Mouse (Mus musculus) cerebellum, postnatal 25 days (tissue): ENCODE results near the gene Nhp2.
A peak's percentile ranks its signal among the peaks of the same experiment; 100 is the strongest.

ENCODE experiments used
- DNase-seq, 2 experiments: peaks; one replicate each; pipeline ENCODE4 v3.0.0; 2021; ENCODE audit warnings: mixed read lengths in 2 of 2

The Nhp2 gene

GRCm38 (mm10) chr11:51619409-51620060 lies at the start of gene Nhp2:
Nhp2 (plus strand) TSS chr11:51619735.
- DNase-seq = peak; percentile 88 to 95

GRCm38 (mm10) chr11:51576454-51576853 lies 43.1 kb upstream of the Nhp2 start:
- DNase-seq = peak in 1 of 2 experiments; percentile 22

DNA sequence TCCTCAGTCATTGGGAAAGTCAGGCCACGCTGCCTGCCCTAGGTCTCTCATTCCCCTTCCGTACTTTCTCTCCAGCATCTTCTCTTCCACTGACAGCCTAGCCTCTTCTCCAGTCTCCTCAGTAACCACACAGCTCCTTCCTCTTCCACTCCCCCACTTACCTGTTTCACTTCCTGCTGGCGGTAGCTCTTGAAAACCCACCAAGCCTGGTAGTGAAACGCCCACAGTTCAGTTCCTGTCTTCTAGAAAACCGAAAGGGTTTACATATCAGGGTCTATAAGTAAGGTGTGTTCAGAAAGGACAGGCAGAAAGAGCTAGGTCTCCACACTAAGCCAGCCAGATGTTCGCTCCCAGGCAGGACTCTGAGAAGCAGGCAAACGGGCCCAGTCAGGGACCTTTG lies 41.9 kb upstream of the Nhp2 start:
- DNase-seq = no peak

- DNase-seq = no peak
Observed at GRCm38 (mm10) chr11:51579024-51579423, 40.5 kb upstream of the Nhp2 start.

GRCm38 (mm10) chr11:51582713-51583112 lies 36.8 kb upstream of the Nhp2 start:
- peak; percentile 72 to 86 for DNase-seq

DNA sequence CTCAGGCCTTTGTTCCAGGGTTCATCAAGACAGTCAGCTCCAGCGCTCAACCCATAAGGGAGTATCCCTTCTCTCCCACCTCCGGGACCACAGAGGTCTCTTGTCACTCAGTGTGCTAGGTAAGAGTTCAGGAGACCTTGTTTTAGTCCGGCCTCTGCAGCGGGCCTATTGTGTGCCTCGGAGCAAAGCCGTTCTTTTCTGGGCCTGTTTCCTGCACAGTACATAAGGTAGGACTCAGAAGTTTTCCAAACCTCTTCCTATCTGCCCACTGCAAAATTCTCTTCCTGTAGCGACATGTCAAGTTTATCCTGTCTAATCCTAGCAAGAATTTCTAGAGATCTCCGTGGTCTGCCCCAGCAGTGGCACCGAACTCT lies 35.5 kb upstream of the Nhp2 start:
- DNase-seq = peak in 1 of 2 experiments; percentile 25

DNA sequence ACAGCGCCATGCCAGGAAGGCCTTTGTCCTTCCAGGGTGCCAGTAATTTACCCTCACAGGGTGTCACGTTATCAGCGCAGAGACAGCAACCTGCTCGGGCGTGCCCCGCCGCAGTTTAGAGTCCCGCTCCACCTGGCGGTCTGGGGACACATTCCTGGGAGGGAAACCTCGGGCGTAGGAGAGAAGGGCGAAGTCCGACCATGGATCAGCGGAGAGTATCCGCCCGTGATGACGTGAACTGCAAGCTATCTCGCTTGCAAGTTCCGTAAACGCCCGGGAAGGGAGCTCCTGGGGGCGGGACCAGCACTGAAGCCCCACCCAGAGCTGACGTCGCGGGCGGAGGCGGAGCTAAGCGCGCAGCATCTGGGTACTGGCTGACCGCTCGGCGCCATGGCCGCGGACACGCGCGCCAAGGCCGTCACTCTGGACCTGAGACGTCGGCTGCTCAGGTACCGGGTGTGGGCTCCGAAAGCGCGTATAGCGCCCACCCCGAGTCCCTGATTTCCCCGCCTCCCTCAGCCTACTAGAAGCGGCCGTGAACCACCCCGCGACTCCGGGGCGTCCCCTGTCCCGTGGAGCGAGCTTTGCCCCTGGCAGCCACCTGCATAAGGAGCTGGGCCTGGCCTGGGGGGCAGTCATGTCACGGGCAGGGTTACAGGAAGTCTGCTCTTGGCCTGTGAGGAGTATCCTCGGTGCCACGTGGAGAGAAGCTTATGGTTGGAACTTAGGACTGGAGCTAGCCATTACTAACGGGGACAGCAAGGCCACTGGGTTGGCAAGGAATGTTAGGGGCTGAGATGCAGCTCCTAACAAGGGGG lies 34.9 kb upstream of the Nhp2 start, which contains the start of gene Phykpl:
Phykpl (plus strand) TSS at position 327 of the 818 bp plus-strand sequence.
- DNase-seq = peak; percentile 97 to 98

- no peak for DNase-seq
Observed at GRCm38 (mm10) chr11:51585608-51586252, 33.8 kb upstream of the Nhp2 start.

GRCm38 (mm10) chr11:51586411-51586810 lies 33.1 kb upstream of the Nhp2 start:
- DNase-seq = no peak

DNA sequence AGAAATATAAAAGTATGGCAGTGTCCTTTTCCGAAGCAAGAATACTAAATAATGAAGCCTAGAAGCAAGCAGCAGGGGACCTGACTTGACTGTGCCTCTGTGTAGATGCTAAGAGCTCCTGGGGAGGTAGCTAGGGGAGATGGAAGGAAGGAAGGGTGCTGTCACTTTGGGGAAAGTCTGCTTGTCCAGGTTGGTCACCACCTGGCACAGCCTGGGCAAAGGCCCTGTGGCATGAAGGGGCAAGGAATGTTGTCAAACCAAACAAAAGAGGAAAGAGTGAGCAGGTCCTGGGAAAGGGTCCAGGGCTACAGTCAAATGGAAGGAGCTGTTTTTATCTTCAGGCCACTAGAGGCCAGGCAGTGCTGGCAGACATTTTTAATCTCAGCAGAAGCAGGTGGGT lies 32.5 kb upstream of the Nhp2 start:
- DNase-seq = no peak

GRCm38 (mm10) chr11:51588833-51589232 lies 30.7 kb upstream of the Nhp2 start:
- no peak for DNase-seq

DNA sequence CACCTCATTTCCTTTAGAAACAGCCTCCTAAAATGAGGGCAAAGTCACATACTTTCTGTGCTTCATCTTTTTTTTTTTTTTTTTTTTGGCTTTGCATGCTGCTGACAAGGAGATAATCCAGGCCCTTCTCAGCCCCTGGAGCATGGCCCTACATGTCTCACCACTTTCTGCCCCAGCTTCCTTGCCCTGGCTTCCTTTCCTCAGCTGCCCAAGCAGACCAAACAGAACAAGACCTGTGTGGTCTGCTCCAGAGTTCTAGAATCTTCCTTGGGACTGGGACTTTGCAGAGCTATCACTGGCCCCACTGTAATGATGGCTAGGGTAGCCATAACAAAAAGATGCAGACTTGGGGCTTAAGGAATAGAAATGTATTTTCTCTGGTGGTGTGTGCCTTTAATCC lies 29.5 kb upstream of the Nhp2 start:
- no peak for DNase-seq

DNA sequence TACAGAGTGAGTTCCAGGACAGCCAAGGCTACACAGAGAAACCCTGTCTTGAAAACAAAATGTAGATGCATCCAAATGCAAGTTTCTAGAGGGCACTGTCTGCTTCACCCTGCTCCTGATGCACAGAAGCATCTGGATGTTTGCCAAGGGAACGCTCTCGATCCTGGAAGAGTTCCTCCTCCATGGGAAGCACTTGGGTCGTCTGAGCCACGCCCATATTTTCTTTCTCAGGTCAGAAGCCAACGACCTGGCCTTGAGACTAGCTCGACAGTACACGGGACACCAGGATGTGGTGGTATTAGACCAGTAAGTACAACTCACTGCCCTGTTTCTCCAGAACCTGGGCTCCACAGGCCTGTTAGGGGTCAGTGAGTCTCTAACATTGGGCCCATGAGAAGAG lies 28.4 kb upstream of the Nhp2 start:
- no peak for DNase-seq

DNA sequence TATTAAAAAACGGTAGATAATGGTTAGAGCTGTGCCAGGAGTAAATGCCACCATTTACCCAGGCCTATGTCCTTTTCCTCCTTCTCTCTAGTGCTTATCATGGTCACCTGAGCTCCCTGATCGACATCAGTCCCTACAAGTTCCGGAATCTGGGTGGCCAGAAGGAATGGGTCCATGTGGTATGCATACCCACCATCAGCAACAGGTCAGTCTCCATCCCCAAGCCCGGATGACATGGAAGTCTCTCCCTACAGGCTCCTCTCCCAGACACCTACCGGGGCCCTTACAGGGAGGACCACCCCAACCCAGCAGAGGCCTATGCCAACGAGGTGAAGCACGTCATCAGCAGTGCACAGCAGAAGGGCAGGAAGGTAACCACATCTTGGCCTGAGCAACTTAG lies 27.6 kb upstream of the Nhp2 start:
- no peak for DNase-seq

DNA sequence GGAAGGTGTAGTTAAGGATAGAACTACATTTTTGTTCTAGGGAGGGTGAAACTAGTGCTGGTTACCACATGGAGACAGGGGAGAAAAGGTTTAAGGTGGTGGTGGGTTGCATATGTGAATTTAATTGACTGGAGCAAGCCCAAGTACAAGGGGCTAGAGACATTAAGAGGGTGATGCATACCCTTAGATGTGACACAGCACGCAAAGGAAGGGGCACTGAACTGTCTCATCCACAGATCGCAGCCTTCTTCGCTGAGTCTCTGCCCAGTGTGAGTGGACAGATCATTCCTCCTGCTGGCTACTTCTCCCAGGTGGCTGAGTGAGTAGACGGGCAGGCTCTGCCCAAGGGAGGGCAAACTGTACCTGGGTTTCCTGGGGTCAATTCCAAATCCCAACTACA lies 26.2 kb upstream of the Nhp2 start:
- DNase-seq = no peak

DNA sequence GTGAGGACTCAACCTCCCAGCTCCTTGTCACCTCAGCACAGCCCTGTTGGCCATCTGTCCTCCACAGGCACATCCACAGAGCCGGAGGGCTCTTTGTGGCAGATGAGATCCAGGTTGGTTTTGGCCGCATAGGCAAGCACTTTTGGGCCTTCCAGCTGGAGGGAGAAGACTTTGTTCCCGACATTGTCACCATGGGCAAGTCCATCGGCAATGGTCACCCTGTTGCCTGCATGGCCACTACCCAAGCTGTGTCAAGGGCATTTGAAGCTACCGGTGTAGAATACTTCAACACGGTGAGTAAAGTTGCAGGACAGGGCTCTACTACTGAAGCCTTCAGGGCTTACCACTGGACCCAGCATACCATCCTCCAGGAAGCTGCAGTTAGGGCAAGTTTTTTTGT lies 25.7 kb upstream of the Nhp2 start:
- DNase-seq = no peak

- DNase-seq = no peak
Observed at GRCm38 (mm10) chr11:51594715-51595350, 24.7 kb upstream of the Nhp2 start.

GRCm38 (mm10) chr11:51595459-51596083 lies 24.0 kb upstream of the Nhp2 start:
- no peak for DNase-seq

GRCm38 (mm10) chr11:51597553-51597952 lies 22.0 kb upstream of the Nhp2 start:
- DNase-seq = no peak

- no peak for DNase-seq
Observed at GRCm38 (mm10) chr11:51602253-51602652, 17.3 kb upstream of the Nhp2 start.

GRCm38 (mm10) chr11:51605602-51606446 lies 13.7 kb upstream of the Nhp2 start:
- peak; percentile 84 to 88 for DNase-seq
